Mouse (Mus musculus): Measurements from ENCODE around the gene Tbrg4. TPM values are rescaled to one million over a fixed set of nuclear protein-coding genes. Genes with fewer than 3 reads are reported as not detected.
A peak's percentile ranks its signal among the peaks of the same experiment; 100 is the strongest.
"Not testable (repeated sequence)": the region's sequence is repeated elsewhere in the genome, so short reads cannot be mapped to it uniquely, and the experiment has no call there.

Gene Tbrg4
- 55.6 and 136 TPM in 2 replicates for polyA plus RNA-seq (2012; ENCODE audit: insufficient read depth, low replicate concordance)

GRCm38 (mm10) chr11:6625478-6626387 is at the start of gene Tbrg4:
Gene Tbrg4 (minus strand): TSS chr11:6626067.
- Histone ChIP-seq H3K9me3 (no peaks in the 10 kb centered on the region), H3K4me1 (peaks cover 67% of the 10 kb centered on the region), H3K4me3 (replicated peaks) (peak within 1 kb of the TSS; percentile 99), H3K36me3 (replicated peaks; ENCODE audit: low read length) (peaks cover 35% of the 10 kb centered on the region), H3K27me3 (replicated peaks) (no peaks in the 10 kb centered on the region)
- TF ChIP-seq FLI1 (IDR thresholded peaks at IDR 0.05; ENCODE audit: low read length) (peak; percentile 84), GATA1 (IDR thresholded peaks at IDR 0.05; ENCODE audit: borderline replicate concordance, low read length) (no peak)

- H3K9me3 ChIP-seq, result no peaks in the 10 kb centered on the region
Measured at GRCm38 (mm10) chr11:6675402-6675801, 49.5 kb upstream of the Tbrg4 start.

GRCm38 (mm10) chr11:6674701-6675100 is 48.8 kb upstream of the Tbrg4 start:
- H3K4me3 ChIP-seq (replicated peaks), result no peak overlapping the region
- H3K27me3 ChIP-seq (replicated peaks), result peaks cover 50% of the 10 kb centered on the region
- no peaks in the 10 kb centered on the region for H3K36me3 ChIP-seq (replicated peaks; ENCODE audit: low read length)
- TF ChIP-seq FLI1 (IDR thresholded peaks at IDR 0.05; ENCODE audit: low read length) (no peak), GATA1 (IDR thresholded peaks at IDR 0.05; ENCODE audit: borderline replicate concordance, low read length) (no peak)
- peaks cover 19% of the 10 kb centered on the region for H3K4me1 ChIP-seq
- no peaks in the 10 kb centered on the region for H3K9me3 ChIP-seq

More at GRCm38 (mm10) chr11:6675402-6675801, 49.5 kb upstream of the Tbrg4 start:
- Histone ChIP-seq H3K4me1 (peaks cover 26% of the 10 kb centered on the region), H3K27me3 (replicated peaks) (peaks cover 50% of the 10 kb centered on the region), H3K4me3 (replicated peaks) (no peak overlapping the region), H3K36me3 (replicated peaks; ENCODE audit: low read length) (no peaks in the 10 kb centered on the region)
- TF ChIP-seq GATA1 (IDR thresholded peaks at IDR 0.05; ENCODE audit: borderline replicate concordance, low read length) (no peak), FLI1 (IDR thresholded peaks at IDR 0.05; ENCODE audit: low read length) (no peak)

GRCm38 (mm10) chr11:6670826-6671225 is 45.0 kb upstream of the Tbrg4 start:
- H3K27me3 ChIP-seq (replicated peaks), result peaks cover 26% of the 10 kb centered on the region

GRCm38 (mm10) chr11:6670044-6670443 is 44.2 kb upstream of the Tbrg4 start:
- Histone ChIP-seq H3K36me3 (replicated peaks; ENCODE audit: low read length) (no peaks in the 10 kb centered on the region), H3K4me3 (replicated peaks) (no peak overlapping the region), H3K9me3 (peaks cover 9% of the 10 kb centered on the region), H3K4me1 (peaks cover 11% of the 10 kb centered on the region; the same call in 1 of the 2 replicates), H3K27me3 (replicated peaks) (peaks cover 24% of the 10 kb centered on the region)
- TF ChIP-seq FLI1 (IDR thresholded peaks at IDR 0.05; ENCODE audit: low read length) (no peak), GATA1 (IDR thresholded peaks at IDR 0.05; ENCODE audit: borderline replicate concordance, low read length) (no peak)

More at GRCm38 (mm10) chr11:6670826-6671225, 45.0 kb upstream of the Tbrg4 start:
- Histone ChIP-seq H3K4me3 (replicated peaks) (no peak overlapping the region), H3K4me1 (peaks cover 16% of the 10 kb centered on the region; the same call in 1 of the 2 replicates), H3K9me3 (peaks cover 3% of the 10 kb centered on the region), H3K36me3 (replicated peaks; ENCODE audit: low read length) (no peaks in the 10 kb centered on the region)
- TF ChIP-seq GATA1 (IDR thresholded peaks at IDR 0.05; ENCODE audit: borderline replicate concordance, low read length), result no peak
- no peak for TF ChIP-seq FLI1 (IDR thresholded peaks at IDR 0.05; ENCODE audit: low read length)

- Histone ChIP-seq H3K9me3 (peaks cover 9% of the 10 kb centered on the region), H3K4me3 (replicated peaks) (no peak overlapping the region), H3K4me1 (peaks cover 11% of the 10 kb centered on the region; the same call in 1 of the 2 replicates), H3K27me3 (replicated peaks) (peaks cover 19% of the 10 kb centered on the region), H3K36me3 (replicated peaks; ENCODE audit: low read length) (no peaks in the 10 kb centered on the region)
- TF ChIP-seq FLI1 (IDR thresholded peaks at IDR 0.05; ENCODE audit: low read length) (no peak), GATA1 (IDR thresholded peaks at IDR 0.05; ENCODE audit: borderline replicate concordance, low read length) (no peak)
Measured at GRCm38 (mm10) chr11:6669041-6669440, 43.2 kb upstream of the Tbrg4 start.

GRCm38 (mm10) chr11:6666634-6667033 is 40.8 kb upstream of the Tbrg4 start:
- Histone ChIP-seq H3K4me1 (peaks cover 7% of the 10 kb centered on the region; the same call in 1 of the 2 replicates), H3K27me3 (replicated peaks) (peaks cover 8% of the 10 kb centered on the region), H3K4me3 (replicated peaks) (no peak overlapping the region), H3K9me3 (peaks cover 9% of the 10 kb centered on the region), H3K36me3 (replicated peaks; ENCODE audit: low read length) (no peaks in the 10 kb centered on the region)
- TF ChIP-seq GATA1 (IDR thresholded peaks at IDR 0.05; ENCODE audit: borderline replicate concordance, low read length) (no peak), FLI1 (IDR thresholded peaks at IDR 0.05; ENCODE audit: low read length) (no peak)

GRCm38 (mm10) chr11:6661206-6661605 is 35.3 kb upstream of the Tbrg4 start:
- Histone ChIP-seq H3K36me3 (replicated peaks; ENCODE audit: low read length) (no peaks in the 10 kb centered on the region), H3K4me3 (replicated peaks) (no peak overlapping the region), H3K4me1 (peaks cover 12% of the 10 kb centered on the region), H3K27me3 (replicated peaks) (peaks cover 44% of the 10 kb centered on the region), H3K9me3 (peaks cover 8% of the 10 kb centered on the region)
- TF ChIP-seq GATA1 (IDR thresholded peaks at IDR 0.05; ENCODE audit: borderline replicate concordance, low read length) (no peak), FLI1 (IDR thresholded peaks at IDR 0.05; ENCODE audit: low read length) (no peak)

GRCm38 (mm10) chr11:6658271-6658670 is 32.4 kb upstream of the Tbrg4 start, which contains the start of gene Ramp3:
Gene Ramp3 (plus strand): TSS chr11:6658521.
- Histone ChIP-seq H3K36me3 (replicated peaks; ENCODE audit: low read length) (no peaks in the 10 kb centered on the region), H3K4me1 (peaks cover 9% of the 10 kb centered on the region), H3K27me3 (replicated peaks) (peaks cover 57% of the 10 kb centered on the region), H3K9me3 (no peaks in the 10 kb centered on the region), H3K4me3 (replicated peaks) (peak within 1 kb of the TSS; percentile 89)
- no peak for TF ChIP-seq FLI1 (IDR thresholded peaks at IDR 0.05; ENCODE audit: low read length)
- TF ChIP-seq GATA1 (IDR thresholded peaks at IDR 0.05; ENCODE audit: borderline replicate concordance, low read length), result no peak

- no peaks in the 10 kb centered on the region for H3K9me3 ChIP-seq
- no peak overlapping the region for H3K4me3 ChIP-seq (replicated peaks)
- H3K4me1 ChIP-seq, result peaks cover 9% of the 10 kb centered on the region
- peaks cover 48% of the 10 kb centered on the region for H3K27me3 ChIP-seq (replicated peaks)
- H3K36me3 ChIP-seq (replicated peaks; ENCODE audit: low read length), result no peaks in the 10 kb centered on the region
- TF ChIP-seq FLI1 (IDR thresholded peaks at IDR 0.05; ENCODE audit: low read length), result no peak
- no peak for TF ChIP-seq GATA1 (IDR thresholded peaks at IDR 0.05; ENCODE audit: borderline replicate concordance, low read length)
Measured at GRCm38 (mm10) chr11:6654903-6655302, 29.0 kb upstream of the Tbrg4 start.

GRCm38 (mm10) chr11:6652978-6653377 is 27.1 kb upstream of the Tbrg4 start:
- not testable (repeated sequence) for H3K36me3 ChIP-seq (replicated peaks; ENCODE audit: low read length); H3K9me3 ChIP-seq; H3K4me1 ChIP-seq; H3K4me3 ChIP-seq (replicated peaks)
- H3K27me3 ChIP-seq (replicated peaks), result peaks cover 31% of the 10 kb centered on the region
